Mouse (Mus musculus): ENCODE data around the gene Aif1.

GRCm38 (mm10) chr17:35191723-35192122 lies 15.9 kb upstream of the Aif1 start:
- no peak for TF ChIP-seq MAX (IDR thresholded peaks at IDR 0.05; ENCODE audit: low read length)
- no peak for TF ChIP-seq ZNF384 (IDR thresholded peaks at IDR 0.05; ENCODE audit: low read depth, low read length)
- no peak for TF ChIP-seq ZC3H11A (IDR thresholded peaks at IDR 0.05; ENCODE audit: low read depth, low read length)
- peak; percentile 9 to 27; a peak in 2 of 4 replicates for TF ChIP-seq CTCF (conservative IDR thresholded peaks at IDR 0.05 in 1 of 2, IDR thresholded peaks at IDR 0.05 in 1 of 2; ENCODE audit: low read depth in 2 of 2, low read length in 2 of 2)
- TF ChIP-seq ELF1 (IDR thresholded peaks at IDR 0.05; ENCODE audit: low read depth, low read length) = no peak
- TF ChIP-seq E2F4 (IDR thresholded peaks at IDR 0.05; ENCODE audit: insufficient replicate concordance, low read depth, low read length) = no peak
- no peak for TF ChIP-seq SMC3 (IDR thresholded peaks at IDR 0.05; ENCODE audit: low read depth, low read length)
- TF ChIP-seq POLR2A (IDR thresholded peaks at IDR 0.05; ENCODE audit: low read depth, low read length) = no peak
- TF ChIP-seq GABPA (IDR thresholded peaks at IDR 0.05; ENCODE audit: insufficient replicate concordance, low read depth, low read length) = no peak
- no peak for TF ChIP-seq TCF12 (IDR thresholded peaks at IDR 0.05; ENCODE audit: low read depth, low read length)
- TF ChIP-seq EP300 (IDR thresholded peaks at IDR 0.05; ENCODE audit: low read length) = no peak
- no peak for TF ChIP-seq MEF2A (IDR thresholded peaks at IDR 0.05; ENCODE audit: borderline replicate concordance, low read depth, low read length)
- TF ChIP-seq JUN (IDR thresholded peaks at IDR 0.05; ENCODE audit: insufficient read depth, low read depth, low read length) = no peak
- TF ChIP-seq USF2 (conservative IDR thresholded peaks at IDR 0.05; ENCODE audit: low read depth, low read length) = no peak

All from CH12.LX (cell line).